Mouse (Mus musculus): ENCODE results near the gene Ift81.
"Not testable (repeated sequence)": the region's sequence is repeated elsewhere in the genome, so short reads cannot be mapped to it uniquely, and the experiment has no call there.

Gene Ift81

GRCm38 (mm10) chr5:122613908-122614732, at the start of gene Ift81:
Gene Ift81, minus strand, starts transcription at chr5:122614518.
- peak; percentile 90 for DNase-seq (ENCODE audit: low spot score in 2 of 2)

GRCm38 (mm10) chr5:122662501-122662900, 48.2 kb upstream of the Ift81 start:
- DNase-seq (ENCODE audit: low spot score in 2 of 2): no peak

GRCm38 (mm10) chr5:122656808-122657207, 42.5 kb upstream of the Ift81 start:
- DNase-seq (ENCODE audit: low spot score in 2 of 2): no peak

GRCm38 (mm10) chr5:122654268-122654573, 39.9 kb upstream of the Ift81 start:
- no peak for DNase-seq (ENCODE audit: low spot score in 2 of 2)

- DNase-seq (ENCODE audit: low spot score in 2 of 2): peak; percentile 27 to 38
Measured at GRCm38 (mm10) chr5:122653446-122654267, 39.3 kb upstream of the Ift81 start.

- DNase-seq (ENCODE audit: low spot score in 2 of 2): no peak
Measured at GRCm38 (mm10) chr5:122653112-122653445, 38.8 kb upstream of the Ift81 start.

- peak; percentile 29 to 35 for DNase-seq (ENCODE audit: low spot score in 2 of 2)
Measured at GRCm38 (mm10) chr5:122652506-122652905, 38.2 kb upstream of the Ift81 start.

- DNase-seq (ENCODE audit: low spot score in 2 of 2): no peak
Measured at GRCm38 (mm10) chr5:122650100-122650499, 35.8 kb upstream of the Ift81 start.

GRCm38 (mm10) chr5:122649264-122649663, 34.9 kb upstream of the Ift81 start:
- no peak for DNase-seq (ENCODE audit: low spot score in 2 of 2)

- DNase-seq (ENCODE audit: low spot score in 2 of 2): not testable (repeated sequence)
Measured at GRCm38 (mm10) chr5:122647952-122648374, 33.6 kb upstream of the Ift81 start.

- no peak for DNase-seq (ENCODE audit: low spot score in 2 of 2)
Measured at GRCm38 (mm10) chr5:122647256-122647924, 33.1 kb upstream of the Ift81 start.

GRCm38 (mm10) chr5:122646050-122646449, 31.7 kb upstream of the Ift81 start:
- peak; percentile 18 for DNase-seq (ENCODE audit: low spot score in 2 of 2)

- DNase-seq (ENCODE audit: low spot score in 2 of 2): no peak
Measured at GRCm38 (mm10) chr5:122645290-122645689, 31.0 kb upstream of the Ift81 start.

- DNase-seq (ENCODE audit: low spot score in 2 of 2): peak; percentile 66 to 67
Measured at GRCm38 (mm10) chr5:122644111-122644607, 29.8 kb upstream of the Ift81 start.

GRCm38 (mm10) chr5:122643701-122644100, 29.4 kb upstream of the Ift81 start, which contains the start of gene P2rx7:
Gene P2rx7, plus strand, starts transcription at chr5:122643911.
- DNase-seq (ENCODE audit: low spot score in 2 of 2): peak; percentile 41 to 56

GRCm38 (mm10) chr5:122639986-122640385, 25.7 kb upstream of the Ift81 start:
- no peak for DNase-seq (ENCODE audit: low spot score in 2 of 2)

- DNase-seq (ENCODE audit: low spot score in 2 of 2): no peak
Measured at GRCm38 (mm10) chr5:122639517-122639916, 25.2 kb upstream of the Ift81 start.

- DNase-seq (ENCODE audit: low spot score in 2 of 2): no peak
Measured at GRCm38 (mm10) chr5:122638296-122638695, 24.0 kb upstream of the Ift81 start.

- no peak for DNase-seq (ENCODE audit: low spot score in 2 of 2)
Measured at GRCm38 (mm10) chr5:122636958-122637357, 22.6 kb upstream of the Ift81 start.

GRCm38 (mm10) chr5:122636308-122636707, 22.0 kb upstream of the Ift81 start:
- no peak for DNase-seq (ENCODE audit: low spot score in 2 of 2)

GRCm38 (mm10) chr5:122635228-122635627, 20.9 kb upstream of the Ift81 start:
- DNase-seq (ENCODE audit: low spot score in 2 of 2): no peak

GRCm38 (mm10) chr5:122627243-122627642, 12.9 kb upstream of the Ift81 start:
- peak; percentile 67 to 78 for DNase-seq (ENCODE audit: low spot score in 2 of 2)

Data from spleen, postnatal 36 days (tissue).